Mouse (Mus musculus) gonadal fat pad, adult 2 months (tissue): Measurements from ENCODE around the gene 6430571L13Rik. TPM values are rescaled to one million over a fixed set of nuclear protein-coding genes. Genes with fewer than 3 reads are reported as not detected.
"Not testable (repeated sequence)": the region's sequence is repeated elsewhere in the genome, so short reads cannot be mapped to it uniquely, and the experiment has no call there.

Source experiments
- DNase-seq: peaks from one replicate; pipeline ENCODE4 v3.0.0-alpha.2; 2012; ENCODE audit warnings: low read depth
- polyA plus RNA-seq: library from polyadenylated mRNA; depleted of rRNA; stranded (reverse); fragments of >200 nt; gene quantifications from 2 replicates; pipeline ENCODE4 v1.2.3, GENCODE M21; 2012; rRNA removed

The 6430571L13Rik gene
- 0.61 and 0.66 TPM in 2 replicates for polyA plus RNA-seq

DNA sequence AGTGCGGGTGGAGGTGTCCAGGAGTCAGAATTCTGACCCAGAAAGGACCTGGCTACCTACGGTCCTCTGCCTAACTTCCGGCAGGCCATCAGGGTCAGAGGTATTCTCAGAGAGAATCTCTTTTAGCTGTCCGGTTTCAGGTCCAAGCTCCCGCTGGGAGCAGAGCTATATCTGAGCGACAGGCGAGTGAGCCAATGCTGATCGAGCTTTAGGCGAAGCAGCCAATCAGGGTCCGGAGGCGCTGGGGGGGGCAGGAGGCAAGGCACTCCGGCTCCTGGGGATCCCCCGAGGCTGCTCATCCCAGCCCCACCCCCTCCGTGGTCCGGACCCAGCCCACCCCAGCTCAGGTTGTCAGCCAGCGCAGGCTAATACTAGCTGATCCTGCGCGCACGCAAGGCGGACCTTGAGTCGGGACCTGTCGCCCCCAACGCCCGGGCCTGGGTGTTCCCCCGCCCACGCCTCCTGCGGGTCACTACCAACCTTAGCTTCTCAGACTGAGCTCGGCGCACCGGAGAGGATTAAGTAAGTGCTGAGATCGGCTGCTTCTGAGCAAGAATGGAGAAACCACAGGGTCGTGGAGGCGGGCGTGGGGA, at the start of gene 6430571L13Rik:
6430571L13Rik (plus strand) TSS at position 336 of the 593 bp plus-strand sequence.
- no peak for DNase-seq

DNA sequence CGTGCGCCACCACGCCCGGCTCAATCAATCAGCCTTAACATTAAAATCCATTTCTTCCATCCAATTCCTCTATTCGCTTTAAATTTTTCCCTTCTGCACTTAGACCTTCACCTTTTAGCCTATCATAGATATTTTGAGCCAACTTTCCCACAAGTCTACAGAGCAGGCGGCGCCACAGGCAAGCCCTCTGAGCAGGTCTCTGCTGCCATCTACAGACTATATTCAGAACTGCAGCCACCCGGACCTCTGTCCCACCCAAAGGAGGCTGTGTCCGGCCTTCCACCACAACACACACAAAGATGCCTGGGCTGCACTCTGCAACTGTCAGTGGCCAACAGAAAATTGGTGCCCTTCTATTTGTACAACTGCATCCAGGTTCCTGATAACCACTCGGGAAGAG, 49.5 kb upstream of the 6430571L13Rik start:
- DNase-seq: no peak

- no peak for DNase-seq
These were observed 46.2 kb upstream of the 6430571L13Rik start for GRCm38 (mm10) chr9:107294249-107294648.

DNA sequence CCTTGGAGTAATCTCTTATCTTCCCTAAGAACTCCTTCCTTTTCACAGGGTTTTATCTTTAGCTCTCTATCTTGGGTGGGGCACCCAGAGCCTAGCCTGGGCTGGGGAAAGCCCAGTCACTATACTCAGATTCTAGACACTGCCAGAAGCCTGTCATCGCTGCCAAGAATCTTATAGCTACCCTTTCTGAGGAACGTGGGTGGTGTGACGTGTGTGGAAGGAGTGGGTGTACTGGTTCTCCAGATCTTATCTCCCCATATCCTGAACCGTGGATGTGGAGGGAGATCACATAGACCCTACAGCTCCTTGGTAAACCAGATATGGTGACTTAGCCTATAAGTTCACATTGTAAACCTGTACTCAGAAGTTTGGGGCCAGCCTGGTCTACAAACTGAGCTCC, 44.8 kb upstream of the 6430571L13Rik start:
- DNase-seq: no peak

DNA sequence AAGGTAGTCTGAATTCAATTTTAAA, 44.6 kb upstream of the 6430571L13Rik start, which contains the start of gene Cish:
Cish (plus strand) TSS at position 11 of the 25 bp plus-strand sequence.
- DNase-seq: no peak

DNA sequence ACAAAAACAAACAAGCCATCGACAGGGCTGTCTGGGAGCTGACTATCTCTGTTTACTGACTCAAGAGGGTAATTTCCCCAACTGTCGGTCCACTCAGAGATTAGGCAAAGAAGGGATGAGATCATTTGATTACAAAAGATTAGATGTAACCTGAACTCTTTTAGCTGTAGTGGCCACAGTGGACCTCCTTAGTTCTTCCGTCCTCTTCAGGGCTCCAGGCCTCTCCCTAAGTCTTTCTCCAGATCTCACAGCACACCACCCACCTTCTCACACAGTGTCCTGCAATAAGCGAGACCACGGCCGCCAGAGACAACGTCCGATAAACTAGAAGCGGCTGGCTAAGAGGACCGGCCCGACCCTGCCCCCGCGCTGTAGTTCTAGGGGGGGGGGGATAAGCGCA, 44.4 kb upstream of the 6430571L13Rik start:
- DNase-seq: no peak

- peak; percentile 95 for DNase-seq
These were observed 43.9 kb upstream of the 6430571L13Rik start for GRCm38 (mm10) chr9:107296501-107296965.

DNA sequence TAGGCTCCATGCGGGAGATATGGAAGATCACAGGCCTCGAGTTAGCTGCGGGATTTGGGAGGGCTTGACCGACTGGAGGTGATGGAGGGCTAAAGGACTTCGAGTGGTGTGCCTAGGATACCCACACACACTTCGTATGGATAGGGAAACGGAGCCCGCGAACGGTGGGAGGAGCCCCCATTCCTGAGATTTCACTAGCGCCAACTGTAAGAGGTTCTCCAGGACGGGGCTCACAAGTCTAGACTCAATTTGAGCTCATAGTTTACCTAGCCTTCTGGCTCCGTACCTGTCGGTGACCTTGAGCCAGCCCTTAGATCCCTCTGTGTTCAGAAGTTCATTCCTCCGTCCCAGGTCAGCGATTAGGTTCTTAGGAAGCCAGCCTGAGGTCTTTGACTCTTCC, 43.3 kb upstream of the 6430571L13Rik start:
- no peak for DNase-seq

- DNase-seq: no peak
These were observed 42.7 kb upstream of the 6430571L13Rik start for GRCm38 (mm10) chr9:107297658-107298057.

GRCm38 (mm10) chr9:107298059-107298780, 42.2 kb upstream of the 6430571L13Rik start:
- no peak for DNase-seq

- DNase-seq: no peak
These were observed 41.5 kb upstream of the 6430571L13Rik start for GRCm38 (mm10) chr9:107298876-107299275.

DNA sequence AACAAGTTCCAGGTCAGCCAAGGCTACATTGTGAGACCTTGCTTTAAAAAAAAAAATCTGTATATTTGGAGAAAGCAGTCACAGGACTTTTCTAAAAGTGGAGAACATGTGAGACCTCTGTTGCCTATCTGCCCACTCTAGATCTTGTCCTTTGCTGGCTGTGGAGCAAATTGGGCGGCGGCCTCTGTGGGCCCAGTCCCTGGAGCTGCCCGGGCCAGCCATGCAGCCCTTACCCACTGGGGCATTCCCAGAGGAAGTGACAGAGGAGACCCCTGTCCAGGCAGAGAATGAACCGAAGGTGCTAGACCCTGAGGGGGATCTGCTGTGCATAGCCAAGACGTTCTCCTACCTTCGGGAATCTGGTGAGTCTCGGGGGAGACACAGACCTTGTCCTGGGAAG, 40.6 kb upstream of the 6430571L13Rik start:
- DNase-seq: no peak

GRCm38 (mm10) chr9:107300224-107300973, 40.0 kb upstream of the 6430571L13Rik start:
- DNase-seq: no peak

DNA sequence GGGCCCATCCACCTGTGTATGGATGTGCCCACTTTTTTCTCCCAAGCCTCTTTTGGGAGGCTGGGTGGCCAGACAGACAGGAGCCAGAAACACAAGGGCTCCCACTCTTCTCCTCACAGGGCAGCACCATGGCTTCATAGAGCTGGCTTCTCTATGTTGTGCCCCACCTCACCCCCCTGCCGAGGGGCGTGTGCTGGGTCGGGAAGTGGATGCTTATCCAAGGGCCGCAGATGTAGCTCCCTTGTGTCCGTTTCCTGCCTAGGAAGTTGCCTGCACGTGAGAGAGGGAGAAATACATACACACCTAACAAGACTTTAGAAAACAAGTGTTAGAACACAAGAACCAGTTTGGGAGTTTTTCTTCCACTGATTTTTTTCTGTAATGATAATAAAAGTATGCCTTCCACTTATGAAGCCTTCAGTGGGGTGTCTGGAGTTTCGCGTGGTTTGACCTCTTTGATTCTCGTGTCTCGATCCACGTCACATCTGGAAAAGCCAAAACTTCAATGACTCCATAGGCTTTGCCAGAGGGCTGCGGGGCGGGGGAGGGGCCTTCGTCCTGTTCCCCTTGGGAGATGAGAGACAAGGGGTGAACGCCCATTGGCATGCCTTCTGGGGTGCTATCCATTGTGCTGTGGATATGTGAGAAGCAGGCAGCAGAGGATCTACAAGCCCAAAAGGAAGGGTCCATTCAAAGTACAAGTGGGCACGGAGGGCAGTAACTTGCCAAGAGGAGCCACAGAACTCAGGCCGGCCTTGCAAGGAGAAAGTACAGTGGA, 38.7 kb upstream of the 6430571L13Rik start:
- DNase-seq: no peak

DNA sequence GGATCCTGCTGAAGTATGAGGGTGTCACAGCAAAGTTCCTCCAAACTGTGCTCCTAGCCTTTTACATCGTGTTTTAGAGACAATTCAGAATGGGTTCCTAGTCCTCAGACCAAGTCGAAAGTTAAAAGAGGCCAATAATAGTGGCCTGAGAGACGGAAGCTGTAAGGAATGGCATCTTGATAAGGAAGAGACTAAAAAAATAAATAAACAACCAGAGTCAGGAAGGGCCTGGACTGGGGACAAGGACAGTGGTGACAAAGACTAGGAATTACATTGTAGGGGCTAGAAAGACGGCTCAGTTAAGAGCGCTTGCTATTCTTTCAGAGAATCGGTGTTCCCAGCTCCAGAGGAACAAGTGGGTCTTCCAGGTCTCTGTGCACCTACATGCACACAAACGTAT, 37.8 kb upstream of the 6430571L13Rik start:
- DNase-seq: no peak

- no peak for DNase-seq
These were observed 37.1 kb upstream of the 6430571L13Rik start for GRCm38 (mm10) chr9:107303121-107303820.

- no peak for DNase-seq
These were observed 36.5 kb upstream of the 6430571L13Rik start for GRCm38 (mm10) chr9:107303900-107304299.

- no peak for DNase-seq
These were observed 36.0 kb upstream of the 6430571L13Rik start for GRCm38 (mm10) chr9:107304383-107304782.

DNA sequence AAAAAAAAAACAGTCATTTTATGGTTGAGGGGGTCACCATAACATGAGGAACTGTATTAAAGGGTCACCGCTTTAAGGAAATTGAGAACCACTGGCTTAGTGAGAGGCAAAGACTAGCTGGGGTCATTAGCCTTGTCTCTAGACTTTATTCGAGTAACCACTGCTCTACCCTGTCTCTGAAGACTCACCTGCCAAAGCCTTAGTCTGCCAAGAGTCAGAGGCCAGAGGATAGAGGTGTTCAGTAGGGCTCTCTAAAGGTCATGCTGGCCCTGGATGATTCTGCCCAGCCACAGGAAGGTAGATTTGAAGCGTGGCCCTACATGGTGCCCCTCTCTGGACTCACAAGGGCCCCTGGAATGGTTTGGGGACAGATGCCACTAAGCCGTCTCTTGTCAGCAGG, 35.4 kb upstream of the 6430571L13Rik start:
- no peak for DNase-seq

DNA sequence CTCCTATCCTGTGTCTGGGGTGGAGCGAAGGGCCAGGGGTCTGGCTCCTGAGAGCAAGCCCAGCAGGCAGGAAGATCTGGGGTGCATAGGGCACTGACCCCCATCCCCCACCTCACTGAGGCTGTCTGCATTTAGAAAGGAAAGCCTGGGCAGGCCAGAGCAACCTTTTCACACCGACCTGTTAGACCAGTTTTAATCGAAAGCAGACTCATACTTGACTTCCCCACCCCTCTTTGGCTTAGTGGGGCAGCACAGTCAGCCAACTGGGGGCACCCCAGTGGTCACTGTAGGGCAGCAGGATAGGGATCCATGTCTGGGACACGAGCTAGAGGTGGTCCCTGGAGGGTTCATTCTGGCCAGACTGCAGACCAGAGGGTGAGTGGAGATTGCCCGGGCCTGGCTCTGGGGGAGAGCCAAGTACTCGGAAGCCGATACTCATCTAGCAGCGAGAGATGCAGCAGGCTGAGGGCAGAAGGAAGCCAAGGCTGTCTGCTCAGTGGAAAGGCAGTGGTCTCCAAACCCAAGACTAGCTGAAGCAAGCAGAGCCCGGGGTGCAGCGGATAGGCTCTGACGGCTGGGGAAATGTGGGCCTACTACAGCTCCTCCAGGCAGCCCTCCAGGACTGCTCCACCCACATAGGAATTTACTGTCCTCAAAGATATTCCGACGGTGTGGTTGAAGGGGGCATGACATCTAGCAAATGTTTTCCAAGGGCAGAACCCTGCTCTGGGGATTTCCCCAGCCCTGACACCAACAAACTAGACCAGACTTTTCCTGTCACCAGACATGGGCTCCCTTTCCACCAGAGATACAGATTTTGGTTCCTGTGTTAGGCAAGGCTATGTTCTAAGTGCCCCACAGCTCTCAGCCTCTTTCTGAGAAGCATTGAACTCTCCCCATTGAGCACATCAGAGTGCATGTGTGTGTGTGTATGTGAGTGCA, 34.5 kb upstream of the 6430571L13Rik start:
- no peak for DNase-seq

DNA sequence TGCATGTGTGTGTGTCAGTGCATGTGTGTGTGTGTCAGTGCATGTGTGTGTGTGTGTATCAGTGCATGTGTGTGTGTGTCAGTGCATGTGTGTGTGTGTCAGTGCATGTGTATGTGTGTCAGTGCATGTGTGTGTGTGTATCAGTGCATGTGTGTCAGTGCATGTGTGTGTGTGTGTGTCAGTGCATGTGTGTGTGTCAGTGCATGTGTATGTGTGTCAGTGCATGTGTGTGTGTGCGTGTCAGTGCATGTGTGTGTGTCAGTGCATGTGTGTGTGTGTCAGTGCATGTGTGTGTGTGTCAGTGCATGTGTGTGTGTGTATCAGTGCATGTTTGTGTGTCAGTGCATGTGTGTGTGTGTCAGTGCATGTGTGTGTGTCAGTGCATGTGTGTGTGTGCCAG, 33.7 kb upstream of the 6430571L13Rik start:
- DNase-seq: not testable (repeated sequence)
